Mouse (Mus musculus) liver, adult 2 months (tissue): Measurements from ENCODE around the gene Myl6. TPM values are rescaled to one million over a fixed set of nuclear protein-coding genes. Genes with fewer than 3 reads are reported as not detected.
"Not testable (repeated sequence)": the region's sequence is repeated elsewhere in the genome, so short reads cannot be mapped to it uniquely, and the experiment has no call there.

Source experiments
- DNase-seq: peaks from one replicate; pipeline ENCODE4 v3.0.0-alpha.2; 2011; ENCODE audit warnings: low read depth, low spot score; ENCODE audit errors: extremely low read depth
- H3K27ac ChIP-seq: fragments of 200-500 bp; replicated peaks from 2 replicates; pipeline ENCODE4 v1.5.1; 2012; ENCODE audit warnings: low read depth, mild to moderate bottlenecking, control low read depth, inconsistent platforms, low read length; ENCODE audit not compliant: insufficient read depth
- H3K27me3 ChIP-seq: fragments of 200-500 bp; 2 replicates; pipeline ENCODE4 v1.6.1; 2012; ENCODE audit warnings: mild to moderate bottlenecking, moderate library complexity, low read length, inconsistent platforms; ENCODE audit not compliant: control insufficient read depth, insufficient read depth
- H3K36me3 ChIP-seq: fragments of 200-500 bp; 2 replicates; pipeline ENCODE4 v1.6.1; 2012; ENCODE audit warnings: low read length, inconsistent platforms; ENCODE audit not compliant: control insufficient read depth, insufficient read depth
- H3K4me1 ChIP-seq: fragments of 200-500 bp; 2 replicates; pipeline ENCODE4 v1.6.1; 2011; ENCODE audit warnings: low read length; ENCODE audit not compliant: control insufficient read depth, insufficient read depth
- H3K4me3 ChIP-seq: fragments of 200-500 bp; 2 replicates; pipeline ENCODE4 v1.5.1; 2011; ENCODE audit warnings: low read depth, mild to moderate bottlenecking, control low read depth, low read length, moderate library complexity; ENCODE audit not compliant: insufficient read depth
- H3K79me2 ChIP-seq: fragments of 200-500 bp; 2 replicates; pipeline ENCODE4 v1.6.1; 2012; ENCODE audit warnings: inconsistent platforms, mild to moderate bottlenecking, low read length, moderate library complexity; ENCODE audit not compliant: control insufficient read depth, insufficient read depth
- H3K9ac ChIP-seq: fragments of 200-500 bp; 2 replicates; pipeline ENCODE4 v1.6.1; 2012; ENCODE audit warnings: low read depth, mild to moderate bottlenecking, control low read depth, inconsistent platforms, low read length
- CTCF ChIP-seq: fragments of 200-500 bp; IDR thresholded peaks from 2 replicates; pipeline ENCODE4 v1.5.1; 2011; ENCODE audit warnings: low read depth, low read length, control low read depth
- POLR2A ChIP-seq: fragments of 200-500 bp; IDR thresholded peaks from 2 replicates; pipeline ENCODE4 v1.6.1; 2011; ENCODE audit warnings: low read length, control low read depth; ENCODE audit not compliant: insufficient read depth; ENCODE audit errors: extremely low read depth
- WGBS: fragments of 180-500 bp; shearing (Covaris S2); methylation state at CpG from one replicate; pipeline ENCODE4 v1.1.7; 2018; 5-methylcytosine and 5-hydroxymethylcytosine counted together
- polyA plus RNA-seq: library from polyadenylated mRNA; depleted of rRNA; stranded (reverse); fragments of >200 nt; gene quantifications from 2 replicates; pipeline ENCODE4 v1.2.3, GENCODE M21; 2012
- total RNA-seq: library from RNA; depleted of rRNA; stranded (reverse); fragments of >200 nt; gene quantifications from 2 replicates; pipeline ENCODE4 v1.2.3, GENCODE M21; 2014

Myl6 gene
- total and polyA plus RNA-seq, 2 experiments: 556 to 575 TPM

DNA sequence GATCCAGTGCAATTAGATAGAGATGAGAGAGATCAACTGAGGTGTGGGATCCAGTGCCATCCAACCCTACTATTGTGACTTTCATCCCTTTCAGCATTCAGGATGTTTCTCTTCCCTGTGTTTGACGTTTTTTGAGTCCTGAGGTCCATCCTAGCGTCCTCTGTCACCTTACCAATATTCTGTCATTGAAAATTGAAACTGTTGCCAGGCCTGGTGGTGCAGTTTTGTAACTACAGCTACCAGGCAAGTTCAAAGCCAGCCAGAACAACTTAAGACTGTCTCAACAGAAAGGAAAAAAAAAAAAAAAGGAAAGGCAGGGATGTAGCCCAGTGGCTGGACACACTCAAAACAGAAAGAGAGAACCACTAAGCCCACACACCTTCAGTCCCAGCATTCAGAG, 1.3 kb upstream of the Myl6 start:
- TF ChIP-seq POLR2A: no peak
- TF ChIP-seq CTCF: no peak
- H3K36me3 ChIP-seq: peaks cover 11% of the 10 kb centered on the region; the same call in 1 of the 2 replicates
- H3K4me3 ChIP-seq: no peak overlapping the region
- H3K27ac ChIP-seq: no peak overlapping the region
- DNase-seq: no peak
- WGBS: 43% methylated on average over 2 of the region's 2 CpGs
- H3K9ac ChIP-seq: no peak overlapping the region
- peaks cover 27% of the 10 kb centered on the region for H3K4me1 ChIP-seq
- H3K79me2 ChIP-seq: peaks cover 5% of the 10 kb centered on the region
- no peaks in the 10 kb centered on the region for H3K27me3 ChIP-seq

DNA sequence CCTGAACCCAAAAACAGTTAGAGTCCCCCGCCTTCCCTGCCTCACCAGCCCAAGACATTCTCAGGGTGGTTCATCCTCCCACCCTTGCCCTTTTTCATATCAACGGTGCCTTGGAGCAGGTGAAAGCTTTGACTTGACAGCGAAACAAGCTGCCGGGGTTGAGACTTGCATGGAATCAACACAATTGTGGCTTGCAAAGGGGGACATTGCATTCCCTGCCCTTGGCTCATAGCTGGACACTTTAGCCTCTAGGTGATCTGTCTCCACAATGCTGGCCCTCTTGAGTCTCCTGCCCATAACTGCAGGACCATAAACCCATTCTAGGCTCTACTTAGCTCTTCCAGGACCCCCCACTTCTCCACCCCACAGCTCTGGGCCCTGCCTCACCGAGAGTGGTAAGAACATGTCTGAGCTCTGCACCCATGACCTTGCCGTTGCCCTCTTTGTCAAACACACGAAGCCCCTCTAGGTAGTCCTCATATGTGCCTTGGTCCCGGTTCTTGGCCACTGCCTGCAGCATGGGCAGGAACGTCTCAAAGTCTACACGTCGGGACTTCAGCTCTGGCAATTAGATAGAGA, 811 bp upstream of the Myl6 start:
- H3K79me2 ChIP-seq: peaks cover 5% of the 10 kb centered on the region
- 31% methylated on average over 11 of the region's 11 CpGs for WGBS
- no peaks in the 10 kb centered on the region for H3K27me3 ChIP-seq
- H3K36me3 ChIP-seq: peaks cover 14% of the 10 kb centered on the region; the same call in 1 of the 2 replicates
- peak overlapping the region; percentile 79 for H3K4me3 ChIP-seq
- H3K4me1 ChIP-seq: peaks cover 24% of the 10 kb centered on the region
- peak overlapping the region; percentile 87 for H3K9ac ChIP-seq
- TF ChIP-seq CTCF: no peak
- no peak for TF ChIP-seq POLR2A
- no peak for DNase-seq
- peak overlapping the region; percentile 89 for H3K27ac ChIP-seq

DNA sequence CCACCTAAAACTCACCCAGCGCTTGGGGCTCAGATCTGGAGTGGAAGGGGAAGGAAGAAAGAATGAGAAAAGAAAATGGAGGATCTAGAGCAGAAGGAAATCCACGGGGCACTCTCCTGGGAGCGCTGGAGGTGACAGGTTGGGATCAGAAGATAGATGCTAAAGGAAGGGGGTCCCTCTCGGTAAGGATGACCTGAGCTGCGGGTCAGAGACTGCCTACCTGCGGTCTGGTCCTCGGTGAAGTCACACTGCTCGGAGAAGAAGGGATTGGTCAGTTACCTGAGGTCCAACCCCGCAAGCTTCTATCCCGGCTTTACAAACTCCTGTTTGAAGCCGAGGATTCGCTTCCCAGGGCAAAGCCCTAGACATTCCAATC, 638 bp downstream of the Myl6 start:
- peaks cover 22% of the 10 kb centered on the region for H3K4me1 ChIP-seq
- DNase-seq: no peak
- H3K79me2 ChIP-seq: peaks cover 5% of the 10 kb centered on the region
- TF ChIP-seq POLR2A: no peak
- no peak for TF ChIP-seq CTCF
- peak overlapping the region; percentile 74 for H3K4me3 ChIP-seq
- H3K36me3 ChIP-seq: peaks cover 21% of the 10 kb centered on the region; the same call in 1 of the 2 replicates
- peak overlapping the region; percentile 76 for H3K27ac ChIP-seq
- WGBS: under 1% methylated on average over 12 of the region's 12 CpGs
- no peaks in the 10 kb centered on the region for H3K27me3 ChIP-seq
- peak overlapping the region; percentile 82 for H3K9ac ChIP-seq

DNA sequence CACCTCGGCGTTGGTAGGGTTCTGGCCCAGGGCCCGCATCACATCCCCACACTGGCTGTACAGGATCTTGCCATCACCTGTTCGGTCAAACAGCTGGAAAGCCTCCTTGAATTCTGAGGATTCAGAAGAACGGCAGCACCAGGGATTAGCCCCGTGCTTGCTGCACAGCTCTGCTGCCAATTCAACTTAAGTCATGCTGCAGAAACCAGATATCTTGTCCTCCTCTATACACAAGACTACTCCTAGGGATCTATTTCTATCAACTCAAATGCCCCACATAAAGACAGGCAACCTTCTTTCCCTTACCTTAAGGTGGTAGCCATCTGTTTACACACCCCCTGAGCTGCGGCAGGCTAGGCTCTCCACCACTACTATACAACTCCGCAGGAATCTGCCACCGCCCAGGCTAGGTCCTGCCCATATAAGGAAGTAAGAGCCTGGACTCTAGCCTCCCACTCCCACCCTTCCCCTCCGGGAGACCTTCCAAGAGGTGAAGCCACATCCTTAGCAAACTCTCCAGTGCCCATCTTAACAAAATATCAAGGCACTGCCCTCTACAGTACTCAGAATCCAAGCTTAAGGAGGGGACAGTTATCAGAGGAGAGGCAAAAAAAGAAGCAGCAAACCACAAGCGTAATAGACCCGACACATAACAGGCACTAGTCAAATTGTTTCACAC, 1.2 kb downstream of the Myl6 start:
- TF ChIP-seq CTCF: no peak
- no peak for TF ChIP-seq POLR2A
- no peaks in the 10 kb centered on the region for H3K27me3 ChIP-seq
- DNase-seq: no peak
- peaks cover 21% of the 10 kb centered on the region for H3K4me1 ChIP-seq
- peaks cover 5% of the 10 kb centered on the region for H3K79me2 ChIP-seq
- peak overlapping the region; percentile 82 for H3K9ac ChIP-seq
- H3K36me3 ChIP-seq: peaks cover 22% of the 10 kb centered on the region; the same call in 1 of the 2 replicates
- peak overlapping the region; percentile 74 for H3K4me3 ChIP-seq
- 10% methylated on average over 12 of the region's 12 CpGs for WGBS
- H3K27ac ChIP-seq: peak overlapping the region; percentile 76

DNA sequence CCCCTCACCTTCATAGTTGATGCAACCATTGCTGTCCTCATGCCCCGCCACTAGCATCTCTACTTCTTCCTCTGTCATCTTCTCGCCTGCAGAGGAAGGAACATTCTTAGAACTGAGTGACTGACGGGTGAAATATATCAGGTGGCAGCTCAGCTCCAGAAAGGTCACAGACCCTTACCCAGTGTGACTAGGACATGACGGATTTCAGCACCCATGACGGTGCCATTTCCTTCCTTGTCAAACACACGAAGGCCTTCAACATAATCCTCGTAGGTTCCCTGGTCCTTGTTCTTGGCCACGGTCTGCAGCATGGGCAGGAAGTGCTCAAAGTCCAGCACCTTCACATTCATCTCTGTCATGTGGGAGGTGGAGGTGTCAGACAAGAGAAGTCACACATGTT, 1.9 kb downstream of the Myl6 start:
- Histone ChIP-seq H3K27ac (peak overlapping the region; percentile 11; the same call in 1 of the 2 replicates), H3K4me3 (peak overlapping the region; percentile 74), H3K9ac (peak overlapping the region; percentile 82; the same call in 1 of the 2 replicates), H3K4me1 (peaks cover 21% of the 10 kb centered on the region), H3K36me3 (peaks cover 27% of the 10 kb centered on the region; the same call in 1 of the 2 replicates)
- 44% methylated on average over 8 of the region's 8 CpGs for WGBS
- not testable (repeated sequence) for H3K27me3 ChIP-seq, H3K79me2 ChIP-seq, DNase-seq

DNA sequence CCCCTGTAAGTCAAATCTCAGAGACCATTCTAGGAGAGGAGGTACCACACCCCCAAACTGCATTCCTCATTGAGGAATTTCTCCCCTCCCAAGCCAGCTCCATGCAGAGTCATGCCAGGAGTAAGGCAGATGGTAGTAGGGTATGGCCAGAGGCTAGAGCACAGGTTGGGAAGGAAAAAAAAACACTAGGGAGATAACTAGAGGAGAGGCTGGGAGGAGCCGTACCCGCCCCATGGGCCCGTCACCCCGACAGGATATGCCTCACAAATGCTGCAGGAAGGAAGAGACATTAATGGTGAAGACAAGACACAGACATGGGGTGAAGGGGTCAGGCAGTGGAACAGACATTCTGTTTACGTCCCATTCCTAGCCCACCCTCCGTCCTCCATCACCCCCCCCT, 2.5 kb downstream of the Myl6 start:
- WGBS: 75% methylated on average over 6 of the region's 6 CpGs
- no peak overlapping the region; the same call in 1 of the 2 replicates for H3K9ac ChIP-seq

More for the DNA sequence above, 2.5 kb downstream of the Myl6 start:
- TF ChIP-seq CTCF (no peak), POLR2A (no peak)
- peak overlapping the region; percentile 11; the same call in 1 of the 2 replicates for H3K27ac ChIP-seq
- peaks cover 5% of the 10 kb centered on the region for H3K79me2 ChIP-seq
- H3K4me3 ChIP-seq: no peak overlapping the region
- H3K4me1 ChIP-seq: peaks cover 21% of the 10 kb centered on the region
- DNase-seq: no peak
- H3K27me3 ChIP-seq: no peaks in the 10 kb centered on the region
- peaks cover 29% of the 10 kb centered on the region; the same call in 1 of the 2 replicates for H3K36me3 ChIP-seq
